Mouse (Mus musculus): ENCODE results near the gene Myo1d.

The Myo1d gene

GRCm38 (mm10) chr11:80766472-80767319 is 13.1 kb downstream of the Myo1d start:
- TF ChIP-seq GATA4 (IDR thresholded peaks at IDR 0.05; ENCODE audit: insufficient replicate concordance, low read length), result no peak

- TF ChIP-seq GATA4 (IDR thresholded peaks at IDR 0.05; ENCODE audit: insufficient replicate concordance, low read length), result no peak
Measured at GRCm38 (mm10) chr11:80766068-80766467, 13.8 kb downstream of the Myo1d start.

DNA sequence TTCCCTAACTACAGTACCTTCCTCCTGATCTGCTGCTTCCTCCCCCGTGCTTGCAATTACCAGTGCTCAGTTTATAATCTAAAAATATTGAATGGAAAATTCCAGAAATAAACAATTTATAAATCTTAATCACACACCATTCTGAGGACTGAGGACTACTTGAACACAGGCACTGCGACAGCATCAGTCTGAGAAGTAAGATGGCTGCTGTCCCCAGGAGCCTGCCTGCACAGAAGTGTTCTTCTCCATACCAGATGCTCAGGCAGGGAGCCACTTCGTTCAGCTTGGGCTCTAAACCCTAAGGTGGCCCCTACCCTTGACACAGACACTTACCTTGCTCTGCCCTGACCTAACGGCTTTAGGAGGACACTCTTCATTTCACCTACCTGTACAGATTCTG is 17.8 kb downstream of the Myo1d start:
- no peak for TF ChIP-seq GATA4 (IDR thresholded peaks at IDR 0.05; ENCODE audit: insufficient replicate concordance, low read length)

DNA sequence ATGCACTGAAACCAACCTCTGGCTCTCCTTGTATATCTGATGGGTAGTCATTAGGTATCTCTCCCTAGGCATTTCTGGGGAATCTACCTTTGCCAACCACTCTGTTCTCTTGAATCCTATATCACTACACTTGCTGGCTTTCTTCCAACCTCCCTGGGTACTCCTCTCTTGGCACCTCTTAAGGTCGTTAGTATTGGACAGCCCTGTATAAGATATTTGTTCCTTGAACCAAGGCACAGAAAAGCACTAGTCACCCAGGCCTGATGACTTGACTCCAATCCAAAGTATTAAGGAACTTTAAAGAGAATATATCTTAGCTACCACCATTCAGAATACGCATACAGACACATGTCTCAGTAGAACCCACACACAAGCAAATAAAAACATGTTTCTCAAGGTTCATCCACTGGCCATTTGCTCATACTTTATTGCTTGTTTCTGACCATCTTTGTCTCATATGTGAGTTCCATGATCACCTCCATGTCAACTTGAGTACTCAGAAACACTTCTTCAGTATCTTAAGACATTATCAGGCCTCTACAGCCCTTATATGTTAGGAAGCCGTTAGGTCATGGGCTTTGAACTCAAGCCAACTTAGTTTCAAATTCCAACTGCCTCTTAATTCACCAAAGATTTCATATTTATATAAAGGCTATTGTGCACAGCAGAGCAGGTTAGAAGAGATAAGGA is 18.4 kb downstream of the Myo1d start:
- TF ChIP-seq GATA4 (IDR thresholded peaks at IDR 0.05; ENCODE audit: insufficient replicate concordance, low read length), result no peak

DNA sequence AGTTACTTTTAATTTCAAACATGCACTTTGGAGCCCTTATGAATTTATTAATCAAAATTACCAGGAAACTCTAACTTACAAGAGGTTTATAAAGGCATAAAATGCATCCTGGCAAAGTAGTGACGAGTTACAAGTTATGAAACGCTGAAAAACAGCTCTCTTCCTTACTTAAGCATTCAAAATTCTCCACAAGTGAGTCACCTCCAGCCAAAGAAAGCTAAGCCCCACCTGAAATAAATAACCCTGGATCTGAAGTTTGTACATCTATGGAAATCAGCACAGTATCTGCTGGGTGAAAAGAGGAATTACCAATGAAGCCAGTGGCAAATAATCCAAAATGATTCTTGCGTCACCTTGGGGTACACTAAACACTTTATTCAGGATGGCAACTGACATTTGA is 20.8 kb downstream of the Myo1d start:
- no peak for TF ChIP-seq GATA4 (IDR thresholded peaks at IDR 0.05; ENCODE audit: insufficient replicate concordance, low read length)

GRCm38 (mm10) chr11:80754201-80754600 is 25.6 kb downstream of the Myo1d start:
- TF ChIP-seq GATA4 (IDR thresholded peaks at IDR 0.05; ENCODE audit: insufficient replicate concordance, low read length), result no peak

DNA sequence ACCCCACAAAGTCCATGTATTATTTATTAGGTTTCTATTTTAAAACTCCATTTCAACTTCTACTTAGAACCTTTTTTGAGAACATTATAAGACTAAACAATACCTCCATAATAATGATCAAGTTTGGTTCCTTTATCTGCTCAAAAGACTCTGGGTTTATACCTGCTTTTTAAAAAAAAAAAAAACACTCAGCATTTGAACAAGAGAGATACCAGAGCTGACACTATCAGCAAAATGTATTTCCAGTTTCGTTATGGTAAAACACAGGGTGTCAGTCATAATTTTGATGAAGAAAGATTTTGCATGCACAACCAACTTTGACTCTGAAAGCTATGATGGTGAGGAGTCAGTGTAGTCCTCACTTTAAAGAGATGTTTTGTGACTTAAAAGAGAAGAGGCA is 28.7 kb downstream of the Myo1d start:
- TF ChIP-seq GATA4 (IDR thresholded peaks at IDR 0.05; ENCODE audit: insufficient replicate concordance, low read length), result no peak

- TF ChIP-seq GATA4 (IDR thresholded peaks at IDR 0.05; ENCODE audit: insufficient replicate concordance, low read length), result no peak
Measured at GRCm38 (mm10) chr11:80749187-80749586, 30.6 kb downstream of the Myo1d start.

DNA sequence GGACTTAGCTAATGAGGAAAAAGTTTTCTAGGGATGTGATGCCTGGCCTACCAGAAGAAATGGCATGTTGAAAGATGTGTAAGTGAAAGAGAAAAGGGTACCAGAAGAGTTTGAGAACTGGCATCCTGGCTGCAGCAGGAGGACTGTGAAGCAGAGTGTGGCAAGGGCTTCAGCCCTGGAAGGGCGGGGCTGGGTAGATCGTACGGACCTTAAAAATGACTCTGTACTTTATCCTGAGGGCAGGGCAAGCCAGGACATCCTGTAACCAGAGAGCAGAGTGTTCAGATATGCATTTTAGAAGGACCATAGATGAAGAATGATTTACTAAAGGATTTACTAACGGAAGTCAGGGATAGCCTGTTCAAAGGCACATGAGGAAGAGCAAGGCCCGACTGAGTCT is 34.4 kb downstream of the Myo1d start:
- TF ChIP-seq GATA4 (IDR thresholded peaks at IDR 0.05; ENCODE audit: insufficient replicate concordance, low read length), result no peak

- no peak for TF ChIP-seq GATA4 (IDR thresholded peaks at IDR 0.05; ENCODE audit: insufficient replicate concordance, low read length)
Measured at GRCm38 (mm10) chr11:80743823-80744410, 35.9 kb downstream of the Myo1d start.

GRCm38 (mm10) chr11:80742462-80742861 is 37.4 kb downstream of the Myo1d start:
- TF ChIP-seq GATA4 (IDR thresholded peaks at IDR 0.05; ENCODE audit: insufficient replicate concordance, low read length), result no peak

GRCm38 (mm10) chr11:80734771-80735170 is 45.1 kb downstream of the Myo1d start:
- TF ChIP-seq GATA4 (IDR thresholded peaks at IDR 0.05; ENCODE audit: insufficient replicate concordance, low read length), result no peak

DNA sequence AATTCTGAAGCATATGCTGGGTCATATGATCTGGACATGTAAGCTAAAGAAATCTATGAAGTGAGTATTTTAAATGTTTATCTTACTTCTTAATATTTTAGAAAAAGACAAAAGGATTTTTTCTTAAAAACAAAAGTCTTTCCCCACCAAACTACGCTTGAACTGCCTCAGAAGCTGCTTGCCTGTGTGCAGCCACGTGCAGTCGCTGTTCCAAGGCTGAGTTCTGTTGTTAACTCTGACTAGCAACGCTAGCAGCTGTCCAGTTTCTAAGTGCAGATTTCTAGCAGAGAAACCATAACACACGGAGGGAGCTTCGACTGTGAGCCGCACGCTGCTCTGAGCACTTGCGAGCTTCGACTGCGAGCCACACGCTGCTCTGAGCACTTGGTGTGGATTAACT is 55.1 kb downstream of the Myo1d start:
- no peak for TF ChIP-seq GATA4 (IDR thresholded peaks at IDR 0.05; ENCODE audit: insufficient replicate concordance, low read length)

DNA sequence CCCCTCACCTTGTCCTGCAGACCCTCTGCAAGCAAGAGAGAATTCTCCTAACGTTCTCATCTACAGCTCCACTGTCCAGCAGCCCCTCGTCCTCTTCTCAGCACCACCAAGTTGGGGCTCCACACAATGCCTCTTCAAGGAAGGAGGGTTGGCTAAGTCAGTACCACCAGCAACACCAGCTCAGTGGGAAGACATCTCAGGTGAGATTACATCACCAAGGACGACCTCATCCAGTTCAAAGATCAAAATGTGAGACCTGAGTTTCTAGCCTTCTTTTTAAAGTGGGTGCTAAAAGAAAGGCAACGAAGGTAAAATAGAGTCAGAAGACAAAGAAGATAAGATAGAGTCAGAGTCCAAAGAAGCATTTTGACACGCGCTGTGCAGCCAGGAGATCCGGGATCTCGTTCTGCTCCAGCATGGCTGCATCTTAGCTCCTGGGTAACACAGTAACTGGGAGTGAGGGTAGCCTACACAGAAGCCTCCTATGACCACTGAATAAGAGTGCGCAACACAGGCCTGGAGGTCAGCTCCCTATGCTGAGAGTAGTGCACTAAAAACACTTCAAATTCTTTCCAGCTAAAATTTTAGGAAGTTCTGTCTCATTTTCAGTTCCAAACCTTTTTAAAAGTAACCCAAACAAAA is 56.3 kb downstream of the Myo1d start:
- no peak for TF ChIP-seq GATA4 (IDR thresholded peaks at IDR 0.05; ENCODE audit: insufficient replicate concordance, low read length)

DNA sequence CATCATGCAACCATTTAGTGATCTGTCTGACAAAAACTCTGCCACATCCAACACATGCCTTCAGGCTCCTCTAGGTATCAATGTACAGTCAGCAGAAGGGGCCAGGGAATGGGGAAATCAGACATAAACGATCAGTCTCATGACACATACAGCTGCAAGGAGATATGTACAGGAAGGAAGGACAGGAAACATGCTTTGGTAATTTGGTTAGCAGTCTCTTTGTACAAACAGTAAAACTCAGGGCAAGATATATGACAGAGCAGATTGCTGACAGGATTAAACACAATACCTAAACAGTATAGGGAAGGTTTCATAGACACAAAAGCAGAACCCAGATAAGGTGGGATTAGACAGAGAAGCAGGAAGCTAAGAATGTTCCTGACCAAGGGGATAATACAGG is 60.8 kb downstream of the Myo1d start:
- no peak for TF ChIP-seq GATA4 (IDR thresholded peaks at IDR 0.05; ENCODE audit: insufficient replicate concordance, low read length)

- TF ChIP-seq GATA4 (IDR thresholded peaks at IDR 0.05; ENCODE audit: insufficient replicate concordance, low read length), result no peak
Measured at GRCm38 (mm10) chr11:80718036-80718435, 61.8 kb downstream of the Myo1d start.

Measured in liver, adult (tissue).